Mouse (Mus musculus) bone marrow, adult 2 months (tissue): ENCODE results near the gene Trpv2.

Experiments used
- CTCF ChIP-seq: fragments of 200-500 bp; IDR thresholded peaks from 2 replicates; pipeline ENCODE4 v1.5.1; 2011; ENCODE audit warnings: low read length, control low read depth; ENCODE audit not compliant: control insufficient read depth, insufficient read depth
- POLR2A ChIP-seq: fragments of 200-500 bp; IDR thresholded peaks from 2 replicates; pipeline ENCODE4 v1.6.1; 2011; ENCODE audit warnings: low read depth, mild to moderate bottlenecking, control low read depth, low read length, borderline replicate concordance; ENCODE audit not compliant: control insufficient read depth

DNA sequence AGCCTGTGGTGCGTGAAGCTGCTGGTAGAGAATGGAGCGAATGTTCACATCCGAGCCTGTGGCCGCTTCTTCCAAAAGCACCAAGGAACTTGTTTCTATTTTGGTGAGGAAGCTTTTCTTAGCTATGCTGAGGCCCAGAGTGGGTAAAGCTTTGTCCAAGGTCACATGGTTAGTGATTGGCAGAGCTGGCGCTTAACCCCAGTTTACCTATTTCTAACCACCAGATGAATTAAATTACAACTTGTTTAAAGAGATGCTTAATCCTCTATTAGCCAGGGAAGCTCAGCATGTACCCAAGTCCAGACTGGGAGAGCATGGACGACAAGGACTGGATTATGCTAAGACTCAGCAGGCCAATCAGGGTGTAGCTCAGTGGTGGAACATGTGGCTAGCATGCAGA, 8.7 kb downstream of the Trpv2 start:
- TF ChIP-seq CTCF, result no peak
- no peak for TF ChIP-seq POLR2A
